Mouse (Mus musculus): ENCODE data around the gene Tle3. TPM values are rescaled to one million over a fixed set of nuclear protein-coding genes. Genes with fewer than 3 reads are reported as not detected.

The Tle3 gene
- total RNA-seq, 1 experiment, result 57.0 TPM

DNA sequence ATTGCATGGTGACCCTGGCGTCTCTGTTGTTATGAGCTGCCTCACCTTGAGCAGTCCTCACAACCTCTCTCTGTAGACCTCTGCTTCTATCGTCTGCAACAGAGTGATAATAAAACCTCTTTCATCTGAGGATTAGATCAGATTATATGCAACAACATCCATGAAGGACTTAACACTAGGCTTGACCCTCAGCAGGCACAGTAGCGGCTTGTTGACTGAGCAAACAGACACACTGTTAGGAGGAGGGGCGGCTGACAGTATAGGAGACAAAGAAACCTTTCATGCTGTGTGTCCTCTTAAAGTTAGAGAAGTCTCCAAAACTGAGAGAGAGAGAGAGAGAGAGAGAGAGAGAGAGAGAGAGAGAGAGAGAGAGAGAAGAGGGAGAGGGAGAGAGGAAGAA lies 89.7 kb downstream of the Tle3 start:
- no peak overlapping the region for H3K9ac ChIP-seq (ENCODE audit: insufficient read depth, low read depth, low read length, poor library complexity, severe bottlenecking)
- H3K4me1 ChIP-seq (ENCODE audit: control insufficient read depth in 2 of 2, insufficient read depth in 2 of 2, low read length in 2 of 2, poor library complexity in 1 of 2), result peaks cover 0 to 2% of the 10 kb centered on the region in 2 experiments; a peak in 1 of 4 replicates
- H3K9me3 ChIP-seq (ENCODE audit: control insufficient read depth, insufficient read depth, low read depth, low read length), result no peaks in the 10 kb centered on the region
- in situ Hi-C loops (cut with MboI; ENCODE audit: low sequenced_read_pairs in 2 of 2, unreplicated experiment in 2 of 2), result no loop called here
- no peak overlapping the region for H3K27ac ChIP-seq (ENCODE audit: insufficient read depth, low read depth, low read length, poor library complexity, severe bottlenecking)
- TF ChIP-seq HCFC1 (IDR thresholded peaks at IDR 0.05; ENCODE audit: borderline replicate concordance, insufficient read depth, low read length), result no peak
- no peak for TF ChIP-seq MAFK (IDR thresholded peaks at IDR 0.05; ENCODE audit: insufficient read depth, low read depth, low read length)
- TF ChIP-seq CHD2 (IDR thresholded peaks at IDR 0.05; ENCODE audit: low read depth, low read length), result no peak
- no peak for TF ChIP-seq ZC3H11A (IDR thresholded peaks at IDR 0.05; ENCODE audit: borderline replicate concordance, low read depth, low read length)
- TF ChIP-seq ZNF384 (IDR thresholded peaks at IDR 0.05; ENCODE audit: low read depth, low read length), result no peak
- no peak for DNase-seq (ENCODE audit: low read depth, low spot score)
- H3K4me3 ChIP-seq (ENCODE audit: insufficient read depth in 1 of 2, low read depth in 1 of 2, low read length in 2 of 2, poor library complexity in 1 of 2, severe bottlenecking in 1 of 2), result no peak overlapping the region
- H3K36me3 ChIP-seq (ENCODE audit: control insufficient read depth, insufficient read depth, low read length, poor library complexity, severe bottlenecking), result no peaks in the 10 kb centered on the region

DNA sequence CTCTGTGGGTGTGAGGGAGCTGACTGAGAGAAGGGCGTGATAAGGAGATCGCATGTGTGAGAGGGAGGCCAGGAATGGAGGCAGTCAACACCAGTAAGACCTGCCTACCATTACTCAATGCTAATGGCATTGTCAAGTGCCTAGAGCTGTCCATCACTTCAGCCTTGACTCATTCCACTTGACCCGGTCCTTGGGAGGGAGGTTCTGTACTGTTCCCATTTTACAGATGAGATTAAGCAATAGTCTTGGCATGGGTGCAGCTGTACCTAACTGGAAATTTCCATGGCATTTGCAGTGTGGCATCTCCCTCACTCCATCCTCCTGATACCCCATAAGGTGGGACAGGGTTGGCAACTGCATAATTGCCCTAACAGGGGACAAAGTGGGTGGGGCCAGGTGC lies 95.3 kb downstream of the Tle3 start:
- Histone ChIP-seq H3K4me1 (ENCODE audit: control insufficient read depth in 2 of 2, insufficient read depth in 2 of 2, low read length in 2 of 2, poor library complexity in 1 of 2) (peaks cover 6 to 22% of the 10 kb centered on the region in 2 experiments; a peak in 2 of 4 replicates), H3K9ac (ENCODE audit: insufficient read depth, low read depth, low read length, poor library complexity, severe bottlenecking) (no peak overlapping the region), H3K27ac (ENCODE audit: insufficient read depth, low read depth, low read length, poor library complexity, severe bottlenecking) (no peak overlapping the region), H3K9me3 (ENCODE audit: control insufficient read depth, insufficient read depth, low read depth, low read length) (no peaks in the 10 kb centered on the region), H3K36me3 (ENCODE audit: control insufficient read depth, insufficient read depth, low read length, poor library complexity, severe bottlenecking) (no peaks in the 10 kb centered on the region), H3K4me3 (ENCODE audit: insufficient read depth in 1 of 2, low read depth in 1 of 2, low read length in 2 of 2, poor library complexity in 1 of 2, severe bottlenecking in 1 of 2) (no peak overlapping the region)
- in situ Hi-C loops (cut with MboI; ENCODE audit: low sequenced_read_pairs in 2 of 2, unreplicated experiment in 2 of 2), result no loop called here
- TF ChIP-seq ZC3H11A (IDR thresholded peaks at IDR 0.05; ENCODE audit: borderline replicate concordance, low read depth, low read length) (no peak), HCFC1 (IDR thresholded peaks at IDR 0.05; ENCODE audit: borderline replicate concordance, insufficient read depth, low read length) (no peak), MAFK (IDR thresholded peaks at IDR 0.05; ENCODE audit: insufficient read depth, low read depth, low read length) (no peak)
- no peak for DNase-seq (ENCODE audit: low read depth, low spot score)

Data from ES-E14 (cell line).